18 mouse cellular contexts compared by ENCODE assay signal in genomic region chr15:51318760-51319159, GRCm38 (mm10).
DNase-seq lines count a peak whose midpoint lies in the region; TF ChIP-seq lines count a peak whose summit lies in the region.
"Had no signal": no experiment of that assay in that cellular context is flagged by ENCODE, and none has a peak within 500 bp of the region (broad histone marks: within the 10 kb centered on the region; RNA-seq: fewer than 3 reads in every experiment).

No protein-coding gene starts in this region.

- DNase-seq in adrenal gland, postnatal 14 days: peak; percentile 31
- no peak for DNase-seq in adrenal gland, adult 2 months
- peak; percentile 4 for DNase-seq in kidney, adult 2 months
- no peak for DNase-seq in kidney, postnatal 25 days
- peak; percentile 44 to 59 for DNase-seq in gastrocnemius, adult 8-10 months (ENCODE audit: low spot score in 2 of 2)
- peak; percentile 67 for DNase-seq in skeletal muscle tissue, adult 2 months (ENCODE audit: low read depth, low spot score)
- DNase-seq in frontal cortex, postnatal 36 days (ENCODE audit: low spot score in 2 of 2): no peak
- no peak for DNase-seq in frontal cortex, postnatal 14 days (ENCODE audit: low spot score in 2 of 2)
- DNase-seq: kidney, adult 9 months; retina, postnatal 1 day; thymus, postnatal 14 days had no signal

- 83% methylated on average over 2 of the region's 2 CpGs for WGBS in kidney, adult 2 months

- no peak for TF ChIP-seq POLR2A in kidney, adult 2 months (IDR thresholded peaks at IDR 0.05; ENCODE audit: low read depth, low read length)

- no peak overlapping the region for H3K27ac ChIP-seq in kidney, adult 2 months (ENCODE audit: insufficient read depth, low read depth, low read length)
- H3K27ac ChIP-seq: embryonic facial prominence, embryonic 15.5 days; forebrain, embryonic 12.5 days; layer of hippocampus, adult 2 months; liver, embryonic 14.5 days; midbrain, embryonic 10.5 days; stomach, embryonic 15.5 days had no signal

- H3K36me3 ChIP-seq in kidney, adult 2 months (ENCODE audit: control insufficient read depth, insufficient read depth, low read length): no peaks in the 10 kb centered on the region
- H3K36me3 ChIP-seq: embryonic facial prominence, embryonic 15.5 days; forebrain, embryonic 12.5 days; midbrain, embryonic 10.5 days; stomach, embryonic 15.5 days had no signal

- no peaks in the 10 kb centered on the region for H3K4me1 ChIP-seq in kidney, adult 2 months (ENCODE audit: control insufficient read depth, insufficient read depth, low read length)
- H3K4me1 ChIP-seq: embryonic facial prominence, embryonic 15.5 days; forebrain, embryonic 12.5 days; midbrain, embryonic 10.5 days; stomach, embryonic 15.5 days had no signal

- no peak for TF ChIP-seq CTCF in kidney, adult 2 months (conservative IDR thresholded peaks at IDR 0.05; ENCODE audit: insufficient read depth, insufficient read length, low read depth, low read length)

- no peak overlapping the region for H3K4me3 ChIP-seq in kidney, adult 2 months (ENCODE audit: insufficient read depth, low read depth, low read length)
- H3K4me3 ChIP-seq: embryonic facial prominence, embryonic 15.5 days; forebrain, embryonic 12.5 days; layer of hippocampus, adult 2 months; midbrain, embryonic 10.5 days; stomach, embryonic 15.5 days had no signal

- no peaks in the 10 kb centered on the region for H3K27me3 ChIP-seq in kidney, adult 2 months (replicated peaks; ENCODE audit: control insufficient read depth, insufficient read depth, low read length)
- H3K27me3 ChIP-seq: embryonic facial prominence, embryonic 15.5 days; forebrain, embryonic 12.5 days; Patski; stomach, embryonic 15.5 days had no signal

Comparison
In these comparisons a context has a peak if more than half of its experiments do, and no peak if none do; other contexts are left out.
1. DNase-seq: peak in adrenal gland, postnatal 14 days (single experiment), kidney, adult 2 months (single experiment), gastrocnemius, adult 8-10 months (2 of 2) and skeletal muscle tissue, adult 2 months (single experiment); none in adrenal gland, adult 2 months (single experiment), kidney, postnatal 25 days (0 of 2), frontal cortex, postnatal 36 days (0 of 2) and frontal cortex, postnatal 14 days (0 of 2).